Mouse (Mus musculus) ES-E14 (cell line): ENCODE data around the gene Snx12. TPM values are rescaled to one million over a fixed set of nuclear protein-coding genes. Genes with fewer than 3 reads are reported as not detected.

Experiments
- DNase-seq: peaks from one replicate; pipeline ENCODE4 v3.0.0-alpha.2; 2013; ENCODE audit warnings: low read depth, low spot score
- H3K27ac ChIP-seq: 2 replicates; pipeline ENCODE4 v1.5.1; 2012; ENCODE audit warnings: low read depth, mild to moderate bottlenecking, low read length, moderate library complexity, mixed read lengths; ENCODE audit not compliant: poor library complexity, insufficient read depth, severe bottlenecking
- H3K36me3 ChIP-seq: 2 replicates; pipeline ENCODE4 v1.6.1; 2012; ENCODE audit warnings: mild to moderate bottlenecking, low read length, moderate library complexity, mixed read lengths; ENCODE audit not compliant: control insufficient read depth, poor library complexity, insufficient read depth, severe bottlenecking
- H3K4me1 ChIP-seq, 2 experiments: fragments of 150-350 bp in 1 of 2; sonication (generic) in 1 of 2; 2 replicates each; pipeline ENCODE4 v1.6.1; 2012; ENCODE audit warnings: low read length in 2 of 2, mild to moderate bottlenecking in 1 of 2, mixed read lengths in 1 of 2; ENCODE audit not compliant: control insufficient read depth in 2 of 2, insufficient read depth in 2 of 2, poor library complexity in 1 of 2
- H3K4me3 ChIP-seq, 2 experiments: fragments of 150-350 bp in 1 of 2; sonication (generic) in 1 of 2; 2 replicates each; pipeline ENCODE4 v1.5.1; 2012; ENCODE audit warnings: low read length in 2 of 2, low read depth in 1 of 2, mild to moderate bottlenecking in 1 of 2, mixed read lengths in 1 of 2; ENCODE audit not compliant: insufficient read depth in 1 of 2, poor library complexity in 1 of 2, severe bottlenecking in 1 of 2
- H3K9ac ChIP-seq: 2 replicates; pipeline ENCODE4 v1.6.1; 2012; ENCODE audit warnings: low read depth, mild to moderate bottlenecking, low read length, mixed read lengths; ENCODE audit not compliant: poor library complexity, insufficient read depth, severe bottlenecking
- H3K9me3 ChIP-seq: fragments of 150-350 bp; sonication (generic); 2 replicates; pipeline ENCODE4 v1.6.1; 2012; ENCODE audit warnings: low read depth, mild to moderate bottlenecking, low read length; ENCODE audit not compliant: control insufficient read depth, insufficient read depth
- CHD2 ChIP-seq: IDR thresholded peaks from 2 replicates; pipeline ENCODE4 v1.6.1; 2014; ENCODE audit warnings: mild to moderate bottlenecking, low read depth, low read length, inconsistent platforms
- HCFC1 ChIP-seq: IDR thresholded peaks from 2 replicates; pipeline ENCODE4 v1.6.1; 2012; ENCODE audit warnings: low read length, inconsistent platforms, borderline replicate concordance; ENCODE audit not compliant: insufficient read depth
- MAFK ChIP-seq: IDR thresholded peaks from 2 replicates; pipeline ENCODE4 v1.6.1; 2014; ENCODE audit warnings: mild to moderate bottlenecking, low read depth, low read length, inconsistent platforms; ENCODE audit not compliant: insufficient read depth
- ZC3H11A ChIP-seq: IDR thresholded peaks from 2 replicates; pipeline ENCODE4 v1.6.1; 2012; ENCODE audit warnings: low read depth, mild to moderate bottlenecking, inconsistent platforms, low read length, borderline replicate concordance
- ZNF384 ChIP-seq: IDR thresholded peaks from 2 replicates; pipeline ENCODE4 v1.6.1; 2012; ENCODE audit warnings: low read depth, low read length, inconsistent platforms
- in situ Hi-C, 2 experiments: fragments of 600-800 bp; cut with MboI; formaldehyde crosslinking; loops; one replicate each; pipeline ENCODE4 v1.15.1; 2025; ENCODE audit warnings: low sequenced_read_pairs in 2 of 2, inconsistent platforms in 1 of 2; ENCODE audit not compliant: unreplicated experiment in 2 of 2
- total RNA-seq: library from RNA; depleted of rRNA; stranded (reverse); fragments of 300-350 nt; gene quantifications from 2 replicates; pipeline ENCODE4 v1.2.3, GENCODE M21; 2012

Gene Snx12
- total RNA-seq, 1 experiment: 34.8 TPM

GRCm38 (mm10) chrX:101173388-101173787 is 49.0 kb downstream of the Snx12 start:
- H3K4me3 ChIP-seq: no peak overlapping the region
- H3K9me3 ChIP-seq: no peaks in the 10 kb centered on the region
- DNase-seq: no peak
- no peaks in the 10 kb centered on the region for H3K4me1 ChIP-seq
- in situ Hi-C loops: no loop called here
- no peak overlapping the region for H3K27ac ChIP-seq
- TF ChIP-seq HCFC1: no peak
- no peak for TF ChIP-seq CHD2
- TF ChIP-seq MAFK: no peak
- TF ChIP-seq ZNF384: no peak
- no peak for TF ChIP-seq ZC3H11A
- no peaks in the 10 kb centered on the region for H3K36me3 ChIP-seq
- H3K9ac ChIP-seq: no peak overlapping the region

- Histone ChIP-seq H3K9me3 (no peaks in the 10 kb centered on the region), H3K27ac (no peak overlapping the region), H3K4me3 (no peak overlapping the region), H3K36me3 (no peaks in the 10 kb centered on the region), H3K9ac (no peak overlapping the region), H3K4me1 (no peaks in the 10 kb centered on the region)
- no peak for DNase-seq
- in situ Hi-C loops: no loop called here
- TF ChIP-seq MAFK (no peak), ZC3H11A (no peak), ZNF384 (no peak), HCFC1 (no peak), CHD2 (no peak)
Measured at GRCm38 (mm10) chrX:101168425-101168824, 53.9 kb downstream of the Snx12 start.

GRCm38 (mm10) chrX:101163739-101164138 is 58.6 kb downstream of the Snx12 start:
- Histone ChIP-seq H3K4me1 (no peaks in the 10 kb centered on the region), H3K4me3 (no peak overlapping the region), H3K27ac (no peak overlapping the region), H3K9me3 (no peaks in the 10 kb centered on the region), H3K9ac (no peak overlapping the region), H3K36me3 (no peaks in the 10 kb centered on the region)
- no peak for DNase-seq
- TF ChIP-seq CHD2 (no peak), ZNF384 (no peak), MAFK (no peak), ZC3H11A (no peak), HCFC1 (no peak)
- in situ Hi-C loops: no loop called here

- H3K36me3 ChIP-seq: no peaks in the 10 kb centered on the region
- TF ChIP-seq ZNF384 (no peak), HCFC1 (no peak), ZC3H11A (no peak), MAFK (no peak), CHD2 (no peak)
- in situ Hi-C loops: no loop called here
Measured at GRCm38 (mm10) chrX:101163278-101163677, 59.1 kb downstream of the Snx12 start.

GRCm38 (mm10) chrX:101162532-101162931 is 59.8 kb downstream of the Snx12 start:
- in situ Hi-C loops: no loop called here
- no peak for DNase-seq
- no peaks in the 10 kb centered on the region for H3K9me3 ChIP-seq

More at GRCm38 (mm10) chrX:101163278-101163677, 59.1 kb downstream of the Snx12 start:
- Histone ChIP-seq H3K9ac (no peak overlapping the region), H3K4me1 (no peaks in the 10 kb centered on the region), H3K9me3 (no peaks in the 10 kb centered on the region), H3K4me3 (no peak overlapping the region), H3K27ac (no peak overlapping the region)
- no peak for DNase-seq

More at GRCm38 (mm10) chrX:101162532-101162931, 59.8 kb downstream of the Snx12 start:
- Histone ChIP-seq H3K4me1 (no peaks in the 10 kb centered on the region), H3K4me3 (no peak overlapping the region), H3K9ac (no peak overlapping the region), H3K36me3 (no peaks in the 10 kb centered on the region), H3K27ac (no peak overlapping the region)
- TF ChIP-seq MAFK (no peak), CHD2 (no peak), ZNF384 (no peak), HCFC1 (no peak), ZC3H11A (no peak)
